Mouse (Mus musculus) right cerebral cortex, postnatal 4 days (tissue): ENCODE results near the gene Krtap29-1.

ENCODE experiments used
- DNase-seq: peaks from one replicate; pipeline ENCODE4 v3.0.0-alpha.2; 2022

Gene Krtap29-1

GRCm38 (mm10) chr11:99937751-99938264, 41.0 kb downstream of the Krtap29-1 start:
- DNase-seq = no peak

- no peak for DNase-seq
Measured at GRCm38 (mm10) chr11:99935991-99936390, 42.9 kb downstream of the Krtap29-1 start, which contains the start of gene Krtap31-2. Gene Krtap31-2, plus strand, starts transcription at chr11:99936291.
